Mouse (Mus musculus) lung, postnatal 0 days (tissue): Measurements from ENCODE around the gene Mvb12b.

Source experiments
- CTCF ChIP-seq: IDR thresholded peaks from 2 replicates; pipeline ENCODE4 v1.5.1; 2016; ENCODE audit warnings: antibody characterized with exemption, mild to moderate bottlenecking
- EP300 ChIP-seq: IDR thresholded peaks from 2 replicates; pipeline ENCODE4 v1.6.1; 2016; ENCODE audit warnings: antibody characterized with exemption, mild to moderate bottlenecking, control low read depth

- TF ChIP-seq CTCF = no peak
- TF ChIP-seq EP300 = no peak
These were observed 79.7 kb downstream of the Mvb12b start for GRCm38 (mm10) chr2:33808032-33808431.
